Mouse (Mus musculus): ENCODE data around the gene Orm1. TPM values are rescaled to one million over a fixed set of nuclear protein-coding genes. Genes with fewer than 3 reads are reported as not detected.

Gene Orm1
- polyA plus RNA-seq, 1 experiment from 2014 or later: not detected

DNA sequence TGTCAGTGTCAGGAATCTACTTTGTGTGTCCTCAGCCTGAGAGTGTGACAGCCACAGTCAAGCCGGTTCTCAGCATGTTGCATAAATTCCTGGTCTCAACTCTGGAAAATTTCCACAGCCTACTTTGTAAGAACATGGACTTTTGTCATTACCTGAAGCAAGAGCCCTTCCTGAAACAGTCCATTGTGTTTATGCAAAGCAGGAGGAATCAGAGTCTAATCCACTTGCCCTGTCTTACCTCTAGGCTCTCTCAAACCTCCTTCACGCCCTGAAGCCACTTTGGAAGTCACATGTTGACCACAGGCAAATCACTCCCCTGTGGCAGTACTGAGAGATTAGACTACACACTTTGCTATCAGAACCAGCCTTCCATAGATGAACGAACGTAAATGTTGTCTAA lies 1.9 kb upstream of the Orm1 start:
- Histone ChIP-seq H3K9ac (ENCODE audit: low read depth, low read length) (no peak overlapping the region), H3K4me3 (ENCODE audit: low read depth, low read length) (no peak overlapping the region), H3K9me3 (replicated peaks; ENCODE audit: control insufficient read depth, low read length) (no peaks in the 10 kb centered on the region), H3K27me3 (ENCODE audit: control insufficient read depth, insufficient read depth, low read length) (no peaks in the 10 kb centered on the region), H3K36me3 (ENCODE audit: control insufficient read depth, insufficient read depth, low read length) (no peaks in the 10 kb centered on the region), H3K4me1 (ENCODE audit: control insufficient read depth, insufficient read depth, low read length) (no peaks in the 10 kb centered on the region), H3K27ac (ENCODE audit: low read depth, low read length) (no peak overlapping the region), H3K4me2 (no peak overlapping the region)
- 66% methylated on average over 4 of the region's 4 CpGs for WGBS (ENCODE audit: insufficient replicate concordance)
- ATAC-seq (replicated peaks; ENCODE audit: insufficient number of reproducible peaks, low FRiP score, low TSS enrichment): no peak

DNA sequence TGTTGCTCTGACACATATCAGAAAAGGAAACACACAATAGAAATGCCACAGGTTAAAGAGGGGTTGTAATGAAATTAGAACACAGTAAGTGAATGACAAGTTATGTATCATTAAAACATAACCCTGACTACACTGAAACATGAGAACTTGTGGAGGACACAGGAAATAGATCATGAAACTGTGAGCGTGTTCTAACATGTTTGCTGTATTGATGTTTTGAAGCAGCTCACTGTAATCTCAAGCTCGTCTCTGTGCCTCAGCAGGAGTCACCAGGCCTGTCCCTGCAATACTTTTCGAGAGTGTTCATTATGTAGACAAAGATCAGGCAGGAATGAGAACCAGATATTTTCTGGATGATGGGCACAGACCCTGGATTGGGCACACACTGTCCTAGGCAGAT lies 752 bp upstream of the Orm1 start:
- Histone ChIP-seq H3K27me3 (ENCODE audit: control insufficient read depth, insufficient read depth, low read length) (no peaks in the 10 kb centered on the region), H3K9ac (ENCODE audit: low read depth, low read length) (no peak overlapping the region), H3K36me3 (ENCODE audit: control insufficient read depth, insufficient read depth, low read length) (no peaks in the 10 kb centered on the region), H3K9me3 (replicated peaks; ENCODE audit: control insufficient read depth, low read length) (no peaks in the 10 kb centered on the region), H3K4me1 (ENCODE audit: control insufficient read depth, insufficient read depth, low read length) (no peaks in the 10 kb centered on the region), H3K27ac (ENCODE audit: low read depth, low read length) (no peak overlapping the region), H3K4me3 (ENCODE audit: low read depth, low read length) (no peak overlapping the region), H3K4me2 (no peak overlapping the region)
- no peak for ATAC-seq (replicated peaks; ENCODE audit: insufficient number of reproducible peaks, low FRiP score, low TSS enrichment)
- WGBS (ENCODE audit: insufficient replicate concordance): 60% methylated on average over 3 of the region's 3 CpGs

DNA sequence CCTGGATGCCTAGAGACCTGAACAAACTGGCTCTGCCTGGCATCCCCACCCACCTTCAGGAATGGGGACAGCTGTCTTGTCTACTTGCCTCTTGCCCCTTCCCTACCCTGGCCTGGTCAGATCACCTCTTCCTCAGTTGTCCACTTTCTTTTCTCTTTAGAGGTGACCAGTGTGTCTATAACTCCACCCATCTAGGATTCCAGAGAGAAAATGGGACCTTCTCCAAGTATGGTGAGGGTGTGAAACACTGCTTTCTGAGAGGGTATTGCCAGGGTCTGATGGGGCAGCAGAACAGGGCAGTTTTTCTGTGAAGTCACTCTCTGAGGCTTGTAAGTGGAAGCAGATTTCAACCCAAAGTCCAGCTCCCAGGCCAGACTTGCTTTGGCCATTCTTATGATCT lies 901 bp downstream of the Orm1 start:
- no peak overlapping the region for H3K27ac ChIP-seq (ENCODE audit: low read depth, low read length)
- H3K27me3 ChIP-seq (ENCODE audit: control insufficient read depth, insufficient read depth, low read length): 0 out of 2 replicates have a peak, but pooled peaks cover 3% of the 10 kb centered on the region
- H3K9ac ChIP-seq (ENCODE audit: low read depth, low read length): no peak overlapping the region
- H3K4me3 ChIP-seq (ENCODE audit: low read depth, low read length): no peak overlapping the region
- H3K4me1 ChIP-seq (ENCODE audit: control insufficient read depth, insufficient read depth, low read length): no peaks in the 10 kb centered on the region
- no peak for ATAC-seq (replicated peaks; ENCODE audit: insufficient number of reproducible peaks, low FRiP score, low TSS enrichment)
- H3K4me2 ChIP-seq: no peak overlapping the region
- no peaks in the 10 kb centered on the region for H3K36me3 ChIP-seq (ENCODE audit: control insufficient read depth, insufficient read depth, low read length)
- H3K9me3 ChIP-seq (replicated peaks; ENCODE audit: control insufficient read depth, low read length): no peaks in the 10 kb centered on the region

DNA sequence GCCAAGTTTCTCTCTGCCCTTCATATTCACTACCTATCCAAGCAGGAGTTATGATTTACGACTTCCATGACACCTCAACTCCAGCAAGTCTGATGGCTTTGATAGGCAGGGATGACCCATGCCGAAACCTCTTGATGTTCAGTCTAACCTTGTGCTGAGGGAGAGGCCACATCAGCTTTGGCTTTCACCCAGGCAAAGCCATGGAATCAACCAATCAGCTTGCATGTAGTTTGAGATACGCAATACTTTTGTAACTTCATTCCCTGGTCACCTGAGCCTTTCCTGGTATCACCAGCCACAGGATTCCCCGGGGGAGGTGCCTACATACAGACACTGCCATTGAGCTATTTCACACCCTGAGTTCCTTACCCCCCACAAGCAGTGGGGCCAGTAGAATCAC lies 2.3 kb downstream of the Orm1 start:
- ATAC-seq (replicated peaks; ENCODE audit: insufficient number of reproducible peaks, low FRiP score, low TSS enrichment): no peak

DNA sequence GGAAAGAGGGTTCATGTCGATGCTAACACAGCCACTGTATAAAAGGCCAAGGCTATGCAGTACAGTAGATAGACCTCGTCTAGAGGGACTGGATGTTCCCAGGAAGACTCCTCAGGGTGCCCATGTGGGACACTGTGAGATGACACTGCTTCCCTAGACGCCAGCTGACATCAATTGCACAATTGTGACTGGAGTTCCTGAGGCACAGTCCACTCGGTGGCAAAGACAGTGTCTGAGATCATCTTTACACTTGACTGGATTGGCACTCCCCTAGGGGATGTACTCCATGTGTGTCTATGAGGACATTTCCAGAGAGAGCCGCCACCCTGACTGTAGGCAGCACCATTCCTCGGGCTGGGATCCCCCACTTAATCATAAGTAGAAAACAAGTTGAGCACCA lies 4.2 kb downstream of the Orm1 start:
- H3K4me2 ChIP-seq: no peak overlapping the region
- ATAC-seq (replicated peaks; ENCODE audit: insufficient number of reproducible peaks, low FRiP score, low TSS enrichment): no peak
- 0 out of 2 replicates have a peak, but pooled peaks cover 3% of the 10 kb centered on the region for H3K27me3 ChIP-seq (ENCODE audit: control insufficient read depth, insufficient read depth, low read length)
- H3K9ac ChIP-seq (ENCODE audit: low read depth, low read length): no peak overlapping the region
- H3K4me3 ChIP-seq (ENCODE audit: low read depth, low read length): no peak overlapping the region
- H3K4me1 ChIP-seq (ENCODE audit: control insufficient read depth, insufficient read depth, low read length): no peaks in the 10 kb centered on the region
- no peak overlapping the region for H3K27ac ChIP-seq (ENCODE audit: low read depth, low read length)
- WGBS (ENCODE audit: insufficient replicate concordance): 66% methylated on average over 6 of the region's 6 CpGs
- no peaks in the 10 kb centered on the region for H3K9me3 ChIP-seq (replicated peaks; ENCODE audit: control insufficient read depth, low read length)
- H3K36me3 ChIP-seq (ENCODE audit: control insufficient read depth, insufficient read depth, low read length): no peaks in the 10 kb centered on the region

More for the DNA sequence above, 2.3 kb downstream of the Orm1 start:
- Histone ChIP-seq H3K9me3 (replicated peaks; ENCODE audit: control insufficient read depth, low read length) (no peaks in the 10 kb centered on the region), H3K27ac (ENCODE audit: low read depth, low read length) (no peak overlapping the region), H3K9ac (ENCODE audit: low read depth, low read length) (no peak overlapping the region), H3K36me3 (ENCODE audit: control insufficient read depth, insufficient read depth, low read length) (no peaks in the 10 kb centered on the region), H3K4me1 (ENCODE audit: control insufficient read depth, insufficient read depth, low read length) (no peaks in the 10 kb centered on the region), H3K27me3 (ENCODE audit: control insufficient read depth, insufficient read depth, low read length) (0 out of 2 replicates have a peak, but pooled peaks cover 3% of the 10 kb centered on the region), H3K4me2 (no peak overlapping the region), H3K4me3 (ENCODE audit: low read depth, low read length) (no peak overlapping the region)
- 74% methylated on average over 4 of the region's 4 CpGs for WGBS (ENCODE audit: insufficient replicate concordance)

DNA sequence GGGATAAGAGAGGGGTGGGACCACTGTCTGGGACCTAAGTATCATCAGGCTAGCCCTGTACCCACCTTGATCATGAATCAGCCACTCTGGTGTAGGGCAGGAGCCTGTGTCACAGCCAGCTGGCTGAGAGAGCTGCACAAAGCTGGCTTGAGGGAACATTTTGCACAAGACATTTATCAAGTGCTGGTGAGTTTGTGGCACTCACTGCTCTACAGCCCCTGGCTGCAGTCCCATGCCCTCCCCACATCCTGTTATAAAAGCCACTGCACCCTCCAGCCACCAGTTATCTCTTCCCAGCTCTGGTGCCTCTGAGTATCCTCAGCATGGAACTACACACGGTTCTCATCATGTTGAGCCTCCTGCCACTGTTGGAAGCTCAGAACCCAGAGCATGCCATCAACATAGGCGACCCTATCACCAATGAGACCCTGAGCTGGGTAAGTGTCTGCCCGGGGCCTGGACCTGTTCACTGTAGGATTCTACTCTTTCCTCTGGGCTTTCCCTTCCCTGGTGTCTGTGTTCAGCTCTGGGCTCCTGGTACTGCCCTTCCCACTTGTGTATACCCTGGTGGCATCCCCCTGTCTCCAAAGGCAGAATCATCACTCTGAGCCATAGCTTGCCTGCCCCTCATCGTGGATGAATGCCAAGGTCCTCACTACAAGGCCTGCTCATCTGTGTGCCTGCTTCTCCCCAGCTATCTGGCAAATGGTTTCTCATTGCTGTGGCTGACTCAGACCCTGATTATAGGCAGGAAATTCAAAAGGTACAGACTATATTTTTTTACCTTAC lies 11.7 kb downstream of the Orm1 start, which contains the start of gene Orm3:
Orm3 (plus strand) TSS at position 286 of the 789 bp plus-strand sequence.
- no peaks in the 10 kb centered on the region for H3K36me3 ChIP-seq (ENCODE audit: control insufficient read depth, insufficient read depth, low read length)
- H3K4me1 ChIP-seq (ENCODE audit: control insufficient read depth, insufficient read depth, low read length): 0 out of 2 replicates have a peak, but pooled peaks cover 5% of the 10 kb centered on the region
- H3K4me2 ChIP-seq: no peak within 1 kb of the TSS
- H3K27me3 ChIP-seq (ENCODE audit: control insufficient read depth, insufficient read depth, low read length): no peaks in the 10 kb centered on the region
- ATAC-seq (replicated peaks; ENCODE audit: insufficient number of reproducible peaks, low FRiP score, low TSS enrichment): no peak
- H3K27ac ChIP-seq (ENCODE audit: low read depth, low read length): no peak within 1 kb of the TSS
- H3K9me3 ChIP-seq (replicated peaks; ENCODE audit: control insufficient read depth, low read length): no peaks in the 10 kb centered on the region
- 63% methylated on average over 4 of the region's 4 CpGs for WGBS (ENCODE audit: insufficient replicate concordance)
- no peak within 1 kb of the TSS for H3K4me3 ChIP-seq (ENCODE audit: low read depth, low read length)
- H3K9ac ChIP-seq (ENCODE audit: low read depth, low read length): no peak within 1 kb of the TSS

DNA sequence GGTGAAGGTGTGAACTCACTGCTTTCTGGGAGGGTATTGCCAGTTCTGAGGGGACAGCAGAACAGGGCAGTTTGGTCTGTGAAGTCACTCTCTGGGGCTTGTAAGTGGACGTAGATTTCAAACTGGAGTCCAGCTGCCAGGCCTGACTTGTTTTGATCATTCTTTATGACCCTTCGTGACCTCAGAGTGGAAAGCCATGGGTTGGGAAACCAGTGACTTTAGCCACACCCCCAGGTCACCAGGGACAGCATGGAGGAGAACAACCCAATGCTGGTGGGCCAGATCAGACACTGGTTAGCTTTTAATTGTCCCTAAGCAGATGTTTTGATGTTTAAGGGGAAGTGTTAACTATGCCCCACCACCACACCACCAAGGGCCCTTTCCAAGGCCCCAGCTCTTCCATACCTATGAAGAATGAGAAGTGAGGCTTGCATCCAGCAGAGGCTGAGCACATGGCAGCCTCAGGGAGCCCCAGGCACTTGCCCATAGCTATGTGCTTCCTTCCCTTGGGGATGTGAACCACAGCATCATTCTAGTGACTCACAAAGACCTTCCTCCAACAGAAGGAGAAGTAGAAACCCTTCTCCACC lies 12.7 kb downstream of the Orm1 start:
- ATAC-seq (replicated peaks; ENCODE audit: insufficient number of reproducible peaks, low FRiP score, low TSS enrichment): no peak
- H3K4me2 ChIP-seq: no peak overlapping the region
- no peaks in the 10 kb centered on the region for H3K9me3 ChIP-seq (replicated peaks; ENCODE audit: control insufficient read depth, low read length)
- no peak overlapping the region for H3K27ac ChIP-seq (ENCODE audit: low read depth, low read length)
- no peaks in the 10 kb centered on the region for H3K27me3 ChIP-seq (ENCODE audit: control insufficient read depth, insufficient read depth, low read length)
- H3K4me1 ChIP-seq (ENCODE audit: control insufficient read depth, insufficient read depth, low read length): 0 out of 2 replicates have a peak, but pooled peaks cover 5% of the 10 kb centered on the region
- H3K9ac ChIP-seq (ENCODE audit: low read depth, low read length): no peak overlapping the region
- 55% methylated on average over 2 of the region's 2 CpGs for WGBS (ENCODE audit: insufficient replicate concordance)
- H3K4me3 ChIP-seq (ENCODE audit: low read depth, low read length): no peak overlapping the region
- H3K36me3 ChIP-seq (ENCODE audit: control insufficient read depth, insufficient read depth, low read length): no peaks in the 10 kb centered on the region

DNA sequence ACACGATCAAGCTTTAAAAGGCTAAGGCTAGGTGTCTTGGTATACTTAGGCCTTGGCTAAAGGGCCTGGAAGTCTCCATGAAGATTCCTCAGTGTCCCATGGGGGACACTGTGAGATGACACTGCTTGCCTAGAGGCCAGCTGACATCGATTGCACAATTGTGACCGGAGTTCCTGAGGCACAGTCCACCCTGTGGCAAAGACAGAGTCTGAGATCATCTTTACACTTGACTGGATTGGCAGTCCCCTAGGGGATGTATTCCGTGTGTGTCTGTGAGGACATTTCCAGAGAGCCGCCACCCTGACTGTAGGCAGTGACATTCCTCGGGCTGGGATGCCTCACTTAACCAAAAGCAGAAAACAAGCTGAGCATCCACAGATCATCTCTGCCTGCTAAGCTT lies 15.5 kb downstream of the Orm1 start:
- H3K27me3 ChIP-seq (ENCODE audit: control insufficient read depth, insufficient read depth, low read length): no peaks in the 10 kb centered on the region
- 71% methylated on average over 6 of the region's 6 CpGs for WGBS (ENCODE audit: insufficient replicate concordance)
- 0 out of 2 replicates have a peak, but pooled peaks cover 5% of the 10 kb centered on the region for H3K4me1 ChIP-seq (ENCODE audit: control insufficient read depth, insufficient read depth, low read length)
- no peaks in the 10 kb centered on the region for H3K36me3 ChIP-seq (ENCODE audit: control insufficient read depth, insufficient read depth, low read length)
- H3K27ac ChIP-seq (ENCODE audit: low read depth, low read length): no peak overlapping the region
- no peak overlapping the region for H3K9ac ChIP-seq (ENCODE audit: low read depth, low read length)
- no peak overlapping the region for H3K4me3 ChIP-seq (ENCODE audit: low read depth, low read length)
- no peak overlapping the region for H3K4me2 ChIP-seq
- ATAC-seq (replicated peaks; ENCODE audit: insufficient number of reproducible peaks, low FRiP score, low TSS enrichment): no peak
- H3K9me3 ChIP-seq (replicated peaks; ENCODE audit: control insufficient read depth, low read length): no peaks in the 10 kb centered on the region

DNA sequence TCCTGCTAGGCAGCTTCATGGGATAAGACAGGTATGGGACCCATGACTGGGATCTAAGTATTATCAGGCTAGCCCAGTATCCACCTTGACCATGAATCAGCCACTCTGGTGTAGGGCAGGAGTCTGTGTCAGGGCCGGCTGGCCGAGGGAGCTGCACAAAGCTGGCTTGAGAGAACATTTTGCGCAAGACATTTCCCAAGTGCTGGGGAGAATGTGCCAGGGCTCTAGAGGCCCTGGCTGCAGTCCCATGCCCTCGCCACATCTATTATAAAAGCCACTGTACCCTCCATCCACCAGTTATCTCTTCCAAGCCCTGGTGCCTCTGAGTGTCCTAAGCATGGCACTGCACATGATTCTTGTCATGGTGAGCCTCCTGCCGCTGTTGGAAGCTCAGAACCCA lies 17.8 kb downstream of the Orm1 start, which contains the start of gene Orm2:
Orm2 (plus strand) TSS at position 300 of the 400 bp plus-strand sequence.
- Histone ChIP-seq H3K4me2 (no peak within 1 kb of the TSS), H3K4me1 (ENCODE audit: control insufficient read depth, insufficient read depth, low read length) (no peaks in the 10 kb centered on the region), H3K36me3 (ENCODE audit: control insufficient read depth, insufficient read depth, low read length) (no peaks in the 10 kb centered on the region), H3K27me3 (ENCODE audit: control insufficient read depth, insufficient read depth, low read length) (no peaks in the 10 kb centered on the region), H3K27ac (ENCODE audit: low read depth, low read length) (no peak within 1 kb of the TSS), H3K9me3 (replicated peaks; ENCODE audit: control insufficient read depth, low read length) (no peaks in the 10 kb centered on the region), H3K9ac (ENCODE audit: low read depth, low read length) (no peak within 1 kb of the TSS), H3K4me3 (ENCODE audit: low read depth, low read length) (no peak within 1 kb of the TSS)
- no peak for ATAC-seq (replicated peaks; ENCODE audit: insufficient number of reproducible peaks, low FRiP score, low TSS enrichment)
- 85% methylated on average over 5 of the region's 5 CpGs for WGBS (ENCODE audit: insufficient replicate concordance)
